Mouse (Mus musculus) cerebellum, adult 2 months (tissue): Measurements from ENCODE around the gene Igf2bp1.

Experiments
- CTCF ChIP-seq: fragments of 200-500 bp; IDR thresholded peaks from 2 replicates; pipeline ENCODE4 v1.5.1; 2011; ENCODE audit warnings: low read depth, mild to moderate bottlenecking, control low read depth, low read length, moderate library complexity, borderline replicate concordance; ENCODE audit not compliant: insufficient read depth
- POLR2A ChIP-seq: fragments of 200-500 bp; IDR thresholded peaks from 2 replicates; pipeline ENCODE4 v1.6.1; 2011; ENCODE audit warnings: low read length, control low read depth, borderline replicate concordance; ENCODE audit not compliant: insufficient read depth

DNA sequence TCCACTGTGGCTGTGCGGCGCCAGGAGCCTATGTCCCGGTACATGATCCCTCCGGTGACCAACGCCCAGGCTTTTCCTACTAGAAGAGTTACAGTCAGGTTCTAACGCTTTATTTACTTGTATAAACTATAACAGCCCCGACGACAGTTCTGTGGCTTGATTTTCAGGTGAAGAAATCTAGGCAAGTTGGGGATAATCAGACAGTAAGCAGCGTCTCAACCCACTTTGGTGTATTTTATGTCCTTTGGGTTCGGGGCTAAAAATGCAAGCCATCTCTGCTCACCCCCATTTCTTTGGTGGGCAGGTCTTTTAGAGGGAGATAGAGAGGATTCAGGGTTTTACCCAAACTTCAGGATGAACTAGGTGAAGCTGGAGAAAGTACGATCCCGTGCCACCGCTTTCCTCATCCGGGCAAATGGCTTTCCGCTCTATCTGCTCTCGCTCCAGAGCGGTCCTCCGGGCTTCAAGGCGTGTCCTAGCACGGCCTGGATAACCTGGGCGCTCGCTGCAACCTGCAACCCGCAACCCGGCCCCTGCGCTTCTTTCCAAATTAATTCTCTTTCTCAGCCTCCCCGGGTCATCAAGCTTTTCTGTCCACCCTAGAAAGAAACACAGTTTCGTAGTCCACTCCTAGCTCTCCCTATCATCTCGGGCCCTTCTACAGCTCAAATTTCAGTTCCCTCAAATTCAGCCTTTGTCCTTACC lies 90.6 kb downstream of the Igf2bp1 start:
- no peak for TF ChIP-seq CTCF
- no peak for TF ChIP-seq POLR2A
